Mouse (Mus musculus): ENCODE results near the gene Dcaf4. TPM values are rescaled to one million over a fixed set of nuclear protein-coding genes. Genes with fewer than 3 reads are reported as not detected.

Gene Dcaf4
- polyA plus RNA-seq, 1 experiment from 2014 or later, result 23.8 TPM

GRCm38 (mm10) chr12:83569866-83570265 lies 49.6 kb downstream of the Dcaf4 start:
- no peak for ATAC-seq (replicated peaks; ENCODE audit: insufficient number of reproducible peaks, low FRiP score, low TSS enrichment)
- H3K36me3 ChIP-seq (ENCODE audit: control insufficient read depth, insufficient read depth, low read length), result peaks cover 26% of the 10 kb centered on the region
- no peak overlapping the region for H3K27ac ChIP-seq (ENCODE audit: low read depth, low read length)
- H3K9me3 ChIP-seq (replicated peaks; ENCODE audit: control insufficient read depth, low read length), result no peaks in the 10 kb centered on the region
- no peak overlapping the region for H3K4me2 ChIP-seq
- no peaks in the 10 kb centered on the region for H3K27me3 ChIP-seq (ENCODE audit: control insufficient read depth, insufficient read depth, low read length)
- H3K4me3 ChIP-seq (ENCODE audit: low read depth, low read length), result no peak overlapping the region
- 78% methylated on average over 3 of the region's 3 CpGs for WGBS (ENCODE audit: insufficient replicate concordance)
- H3K4me1 ChIP-seq (ENCODE audit: control insufficient read depth, insufficient read depth, low read length), result no peaks in the 10 kb centered on the region
- H3K9ac ChIP-seq (ENCODE audit: low read depth, low read length), result no peak overlapping the region

GRCm38 (mm10) chr12:83572717-83573116 lies 52.5 kb downstream of the Dcaf4 start:
- no peak overlapping the region for H3K4me2 ChIP-seq
- WGBS (ENCODE audit: insufficient replicate concordance), result 83% methylated on average over 5 of the region's 5 CpGs
- H3K27me3 ChIP-seq (ENCODE audit: control insufficient read depth, insufficient read depth, low read length), result no peaks in the 10 kb centered on the region
- H3K4me1 ChIP-seq (ENCODE audit: control insufficient read depth, insufficient read depth, low read length), result no peaks in the 10 kb centered on the region
- peaks cover 26% of the 10 kb centered on the region for H3K36me3 ChIP-seq (ENCODE audit: control insufficient read depth, insufficient read depth, low read length)
- no peak overlapping the region for H3K27ac ChIP-seq (ENCODE audit: low read depth, low read length)
- no peaks in the 10 kb centered on the region for H3K9me3 ChIP-seq (replicated peaks; ENCODE audit: control insufficient read depth, low read length)
- no peak overlapping the region for H3K9ac ChIP-seq (ENCODE audit: low read depth, low read length)
- no peak for ATAC-seq (replicated peaks; ENCODE audit: insufficient number of reproducible peaks, low FRiP score, low TSS enrichment)
- no peak overlapping the region for H3K4me3 ChIP-seq (ENCODE audit: low read depth, low read length)

GRCm38 (mm10) chr12:83577445-83577844 lies 57.2 kb downstream of the Dcaf4 start:
- Histone ChIP-seq H3K36me3 (ENCODE audit: control insufficient read depth, insufficient read depth, low read length) (peaks cover 14% of the 10 kb centered on the region), H3K27me3 (ENCODE audit: control insufficient read depth, insufficient read depth, low read length) (no peaks in the 10 kb centered on the region), H3K9ac (ENCODE audit: low read depth, low read length) (no peak overlapping the region), H3K9me3 (replicated peaks; ENCODE audit: control insufficient read depth, low read length) (no peaks in the 10 kb centered on the region), H3K4me3 (ENCODE audit: low read depth, low read length) (no peak overlapping the region), H3K27ac (ENCODE audit: low read depth, low read length) (no peak overlapping the region), H3K4me1 (ENCODE audit: control insufficient read depth, insufficient read depth, low read length) (peaks cover 21% of the 10 kb centered on the region), H3K4me2 (no peak overlapping the region)
- no peak for ATAC-seq (replicated peaks; ENCODE audit: insufficient number of reproducible peaks, low FRiP score, low TSS enrichment)
- WGBS (ENCODE audit: insufficient replicate concordance), result 99% methylated on average over 5 of the region's 5 CpGs

DNA sequence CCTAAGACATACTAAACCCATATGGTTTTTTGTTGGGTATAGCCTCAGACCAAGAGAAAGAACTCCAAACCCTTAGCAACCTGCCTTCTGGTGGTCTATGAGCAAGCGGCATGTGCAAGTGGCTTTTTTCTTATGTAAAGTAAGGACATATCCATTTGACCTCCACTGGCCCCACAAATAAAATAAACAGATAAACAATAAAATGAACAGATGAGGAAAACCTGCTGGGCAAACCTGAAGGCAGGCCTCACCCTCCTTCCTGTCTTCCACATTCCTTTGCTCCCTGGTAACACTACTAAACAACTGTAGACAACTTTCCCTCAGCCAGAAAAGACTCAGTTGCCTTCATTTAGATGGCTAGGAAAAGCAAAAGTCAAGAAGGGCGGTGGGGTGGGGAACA lies 58.1 kb downstream of the Dcaf4 start:
- Histone ChIP-seq H3K27me3 (ENCODE audit: control insufficient read depth, insufficient read depth, low read length) (no peaks in the 10 kb centered on the region), H3K4me3 (ENCODE audit: low read depth, low read length) (no peak overlapping the region), H3K4me1 (ENCODE audit: control insufficient read depth, insufficient read depth, low read length) (peaks cover 21% of the 10 kb centered on the region), H3K36me3 (ENCODE audit: control insufficient read depth, insufficient read depth, low read length) (peaks cover 14% of the 10 kb centered on the region), H3K9me3 (replicated peaks; ENCODE audit: control insufficient read depth, low read length) (no peaks in the 10 kb centered on the region), H3K27ac (ENCODE audit: low read depth, low read length) (peak overlapping the region; percentile 84), H3K9ac (ENCODE audit: low read depth, low read length) (no peak overlapping the region), H3K4me2 (no peak overlapping the region; the same call in 1 of the 2 replicates)
- 81% methylated on average over 2 of the region's 2 CpGs for WGBS (ENCODE audit: insufficient replicate concordance)
- ATAC-seq (replicated peaks; ENCODE audit: insufficient number of reproducible peaks, low FRiP score, low TSS enrichment), result no peak

DNA sequence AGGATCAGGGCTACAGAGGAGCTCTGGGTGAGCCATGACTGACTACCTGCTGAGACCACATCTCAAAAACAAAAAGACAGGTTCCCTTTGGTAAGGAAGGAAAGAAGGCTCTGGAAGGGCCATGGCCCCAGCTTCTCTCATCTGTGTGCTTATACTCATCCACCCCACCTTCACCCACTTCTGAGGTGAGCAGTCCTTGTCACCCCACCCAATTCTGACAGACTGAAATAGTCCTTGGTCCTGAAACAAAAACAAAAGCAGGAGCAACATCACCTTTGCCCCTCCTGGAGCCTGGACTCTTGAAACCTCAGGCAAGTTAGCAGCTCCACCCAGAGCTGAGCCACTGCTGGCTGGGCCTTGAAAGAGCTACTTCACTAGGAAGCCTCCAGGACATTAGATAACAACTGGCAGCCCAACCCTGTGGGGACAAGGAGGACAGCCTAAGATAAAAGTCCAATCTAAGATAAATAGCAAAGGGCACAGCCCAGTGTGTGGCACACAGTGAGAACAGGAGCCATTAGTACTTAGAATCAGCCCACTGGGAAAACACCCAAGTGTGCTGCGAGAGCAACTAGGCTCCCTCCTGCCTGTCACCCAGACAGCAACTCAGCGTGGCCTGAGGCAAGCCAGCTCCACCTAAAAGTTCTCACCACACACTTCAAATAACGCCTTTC lies 58.8 kb downstream of the Dcaf4 start:
- Histone ChIP-seq H3K36me3 (ENCODE audit: control insufficient read depth, insufficient read depth, low read length) (peaks cover 13% of the 10 kb centered on the region), H3K4me2 (no peak overlapping the region; the same call in 1 of the 2 replicates)
- WGBS (ENCODE audit: insufficient replicate concordance), result 17% methylated on average over 3 of the region's 3 CpGs

DNA sequence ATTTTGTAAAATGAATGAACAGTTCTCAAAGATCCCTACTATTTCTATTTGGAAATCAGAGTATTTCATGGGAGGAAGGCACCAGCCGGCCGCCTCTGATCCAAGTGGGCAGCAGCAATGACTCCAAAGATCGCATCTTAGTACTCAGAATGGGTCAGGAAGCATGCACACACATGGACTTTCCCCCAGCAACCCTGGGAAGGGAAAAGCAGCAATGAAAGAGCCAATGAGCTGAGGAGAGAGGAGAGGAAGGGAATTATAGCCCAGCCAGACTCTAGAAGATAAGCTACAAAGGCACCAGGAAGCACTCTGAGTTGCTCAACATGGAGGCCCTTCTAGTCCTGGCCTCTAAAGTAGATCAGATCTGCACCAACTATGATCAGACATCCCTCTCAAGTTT lies 60.0 kb downstream of the Dcaf4 start:
- ATAC-seq (replicated peaks; ENCODE audit: insufficient number of reproducible peaks, low FRiP score, low TSS enrichment), result no peak
- Histone ChIP-seq H3K9me3 (replicated peaks; ENCODE audit: control insufficient read depth, low read length) (no peaks in the 10 kb centered on the region), H3K4me3 (ENCODE audit: low read depth, low read length) (no peak overlapping the region), H3K4me1 (ENCODE audit: control insufficient read depth, insufficient read depth, low read length) (peaks cover 21% of the 10 kb centered on the region), H3K27ac (ENCODE audit: low read depth, low read length) (no peak overlapping the region), H3K9ac (ENCODE audit: low read depth, low read length) (no peak overlapping the region), H3K27me3 (ENCODE audit: control insufficient read depth, insufficient read depth, low read length) (no peaks in the 10 kb centered on the region), H3K4me2 (no peak overlapping the region), H3K36me3 (ENCODE audit: control insufficient read depth, insufficient read depth, low read length) (peaks cover 8% of the 10 kb centered on the region)
- 87% methylated on average over 3 of the region's 3 CpGs for WGBS (ENCODE audit: insufficient replicate concordance)

More for the DNA sequence above, 58.8 kb downstream of the Dcaf4 start:
- Histone ChIP-seq H3K4me3 (ENCODE audit: low read depth, low read length) (no peak overlapping the region), H3K4me1 (ENCODE audit: control insufficient read depth, insufficient read depth, low read length) (peaks cover 21% of the 10 kb centered on the region), H3K27ac (ENCODE audit: low read depth, low read length) (peak overlapping the region; percentile 84), H3K9ac (ENCODE audit: low read depth, low read length) (no peak overlapping the region), H3K9me3 (replicated peaks; ENCODE audit: control insufficient read depth, low read length) (no peaks in the 10 kb centered on the region), H3K27me3 (ENCODE audit: control insufficient read depth, insufficient read depth, low read length) (no peaks in the 10 kb centered on the region)
- ATAC-seq (replicated peaks; ENCODE audit: insufficient number of reproducible peaks, low FRiP score, low TSS enrichment), result peak; percentile 90

DNA sequence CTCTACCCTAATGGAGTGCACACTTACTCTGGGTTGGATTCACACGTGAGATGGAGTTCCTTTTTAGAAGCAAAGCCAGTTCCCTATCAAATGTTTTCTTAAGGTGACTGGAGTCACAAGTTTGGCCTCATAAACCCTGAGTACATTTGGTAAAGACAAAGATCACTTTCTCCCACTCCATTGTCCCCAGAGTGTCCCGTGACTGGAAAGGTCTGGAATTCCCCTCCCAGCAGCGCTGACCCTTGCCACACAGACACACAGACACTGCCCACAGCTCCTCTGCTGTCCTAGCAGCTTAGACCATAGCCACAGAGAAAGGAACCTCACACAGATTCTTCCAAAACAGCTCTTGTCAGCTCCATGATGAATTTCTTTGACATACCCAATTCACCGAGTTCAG lies 61.8 kb downstream of the Dcaf4 start:
- H3K27me3 ChIP-seq (ENCODE audit: control insufficient read depth, insufficient read depth, low read length), result no peaks in the 10 kb centered on the region
- WGBS (ENCODE audit: insufficient replicate concordance), result 70% methylated on average over 4 of the region's 4 CpGs
- no peak overlapping the region for H3K4me2 ChIP-seq
- no peak overlapping the region for H3K9ac ChIP-seq (ENCODE audit: low read depth, low read length)
- H3K27ac ChIP-seq (ENCODE audit: low read depth, low read length), result no peak overlapping the region
- ATAC-seq (replicated peaks; ENCODE audit: insufficient number of reproducible peaks, low FRiP score, low TSS enrichment), result no peak
- H3K4me1 ChIP-seq (ENCODE audit: control insufficient read depth, insufficient read depth, low read length), result peaks cover 21% of the 10 kb centered on the region
- no peaks in the 10 kb centered on the region for H3K9me3 ChIP-seq (replicated peaks; ENCODE audit: control insufficient read depth, low read length)
- H3K36me3 ChIP-seq (ENCODE audit: control insufficient read depth, insufficient read depth, low read length), result peaks cover 3% of the 10 kb centered on the region
- H3K4me3 ChIP-seq (ENCODE audit: low read depth, low read length), result no peak overlapping the region

DNA sequence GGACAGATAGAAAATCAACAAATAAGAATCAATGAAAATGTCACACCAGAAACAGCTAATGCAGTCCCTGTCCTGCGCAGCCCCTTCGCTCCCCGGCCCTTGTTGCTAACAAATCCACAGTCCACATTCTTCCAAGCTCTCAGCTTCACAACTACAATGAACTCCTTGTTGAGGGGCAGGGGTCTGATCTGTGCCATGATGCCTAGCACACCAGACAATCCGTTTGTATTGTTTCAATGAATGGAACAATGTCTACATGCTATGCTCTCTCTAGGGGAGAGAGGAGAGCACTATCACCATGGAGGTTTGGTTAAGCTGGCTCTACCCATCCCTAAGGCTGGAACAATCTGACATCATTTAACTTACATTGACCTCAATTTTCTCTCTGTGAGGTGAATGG lies 62.5 kb downstream of the Dcaf4 start:
- Histone ChIP-seq H3K9me3 (replicated peaks; ENCODE audit: control insufficient read depth, low read length) (no peaks in the 10 kb centered on the region), H3K27ac (ENCODE audit: low read depth, low read length) (no peak overlapping the region), H3K4me3 (ENCODE audit: low read depth, low read length) (no peak overlapping the region), H3K4me2 (no peak overlapping the region), H3K4me1 (ENCODE audit: control insufficient read depth, insufficient read depth, low read length) (peaks cover 21% of the 10 kb centered on the region), H3K36me3 (ENCODE audit: control insufficient read depth, insufficient read depth, low read length) (peaks cover 3% of the 10 kb centered on the region), H3K27me3 (ENCODE audit: control insufficient read depth, insufficient read depth, low read length) (no peaks in the 10 kb centered on the region), H3K9ac (ENCODE audit: low read depth, low read length) (no peak overlapping the region)
- 81% methylated on average over 4 of the region's 4 CpGs for whole genome bisulfite sequencing (ENCODE audit: insufficient replicate concordance)
- no peak for ATAC-seq (replicated peaks; ENCODE audit: insufficient number of reproducible peaks, low FRiP score, low TSS enrichment)

DNA sequence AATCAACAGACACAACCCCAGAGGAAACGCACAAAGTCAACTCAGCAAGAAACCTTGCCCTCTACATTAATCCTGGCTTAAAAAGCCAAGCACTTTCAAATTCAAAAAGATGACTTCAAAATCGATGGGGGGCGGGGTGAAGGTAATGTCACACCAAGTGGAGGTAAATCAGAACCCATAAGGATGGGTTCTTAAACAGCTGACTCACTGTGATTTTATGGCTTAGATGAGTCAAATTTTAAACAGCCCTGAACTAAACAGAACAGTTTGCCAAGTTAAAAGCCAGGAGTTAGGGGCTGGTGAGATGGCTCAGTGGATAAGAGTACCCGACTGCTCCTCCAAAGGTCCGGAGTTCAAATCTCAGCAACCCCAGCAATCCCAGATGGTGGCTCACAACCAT lies 66.4 kb downstream of the Dcaf4 start:
- Histone ChIP-seq H3K27ac (ENCODE audit: low read depth, low read length) (no peak overlapping the region), H3K27me3 (ENCODE audit: control insufficient read depth, insufficient read depth, low read length) (no peaks in the 10 kb centered on the region), H3K4me2 (no peak overlapping the region), H3K36me3 (ENCODE audit: control insufficient read depth, insufficient read depth, low read length) (peaks cover 6% of the 10 kb centered on the region), H3K9ac (ENCODE audit: low read depth, low read length) (no peak overlapping the region), H3K4me3 (ENCODE audit: low read depth, low read length) (no peak overlapping the region), H3K9me3 (replicated peaks; ENCODE audit: control insufficient read depth, low read length) (no peaks in the 10 kb centered on the region), H3K4me1 (ENCODE audit: control insufficient read depth, insufficient read depth, low read length) (no peaks in the 10 kb centered on the region)
- WGBS (ENCODE audit: insufficient replicate concordance), result 85% methylated on average over 5 of the region's 5 CpGs
- ATAC-seq (replicated peaks; ENCODE audit: insufficient number of reproducible peaks, low FRiP score, low TSS enrichment), result no peak
